Mouse (Mus musculus) left cerebral cortex, postnatal 14 days (tissue): Measurements from ENCODE around the gene Cdh15. TPM values are rescaled to one million over a fixed set of nuclear protein-coding genes. Genes with fewer than 3 reads are reported as not detected.

Experiments used
- DNase-seq, 2 experiments: peaks; one replicate each; pipeline ENCODE4 v3.0.0; 2021 to 2022; ENCODE audit warnings: low spot score in 2 of 2, mixed read lengths in 1 of 2
- intact Hi-C: fragments of 180-260 bp; cut with DNase I; formaldehyde crosslinking; loops from one replicate; pipeline ENCODE4 v1.15.1; 2025
- total RNA-seq, 2 experiments: library from RNA; stranded (reverse); gene quantifications; 2 replicates each; pipeline ENCODE4 v1.2.3; 2021

Gene Cdh15
- total RNA-seq, 2 experiments from 2014 or later, result 1.1 TPM

DNA sequence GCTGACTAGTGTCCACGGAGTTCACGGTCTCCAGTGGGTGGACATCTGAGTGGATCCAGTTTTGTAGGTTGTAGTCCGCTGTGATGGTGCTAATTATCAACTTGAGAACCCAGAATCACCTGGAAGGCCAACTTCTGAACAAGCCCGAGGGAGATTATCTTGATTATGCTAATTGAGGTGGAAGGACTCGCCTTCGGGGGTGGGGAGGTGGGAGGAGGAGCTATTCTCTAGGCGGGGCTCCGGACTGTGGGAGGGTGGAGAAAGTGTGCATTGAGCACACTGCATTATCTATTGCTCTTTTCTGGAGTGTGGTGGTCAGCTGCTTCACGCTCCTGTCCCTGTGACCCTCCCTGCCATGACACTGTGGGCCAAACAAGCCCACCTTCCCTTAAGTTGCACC lies 23.9 kb downstream of the Cdh15 start:
- no peak for DNase-seq

DNA sequence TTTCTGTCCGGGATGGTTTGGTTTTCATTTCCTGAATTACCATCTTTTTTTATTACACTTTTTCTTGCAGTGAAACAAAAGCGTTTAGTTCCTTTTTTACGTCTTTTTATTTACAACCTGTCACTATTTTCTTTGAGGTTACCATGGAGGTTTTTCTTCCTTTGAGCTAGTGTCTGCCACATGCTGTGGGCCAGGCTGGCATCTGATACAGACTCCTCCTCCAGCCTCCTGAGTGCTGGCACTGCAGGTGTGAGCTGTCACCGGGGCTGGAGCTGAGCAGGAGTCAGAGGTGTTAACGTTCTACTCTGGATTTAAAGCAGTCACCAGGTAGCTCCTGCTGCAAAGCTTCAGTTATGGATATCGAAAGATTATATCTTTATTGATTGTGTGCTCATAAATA lies 25.4 kb downstream of the Cdh15 start:
- DNase-seq, result no peak
- intact Hi-C loops, result no loop called here

More for the DNA sequence above, 23.9 kb downstream of the Cdh15 start:
- intact Hi-C loops, result no loop called here

DNA sequence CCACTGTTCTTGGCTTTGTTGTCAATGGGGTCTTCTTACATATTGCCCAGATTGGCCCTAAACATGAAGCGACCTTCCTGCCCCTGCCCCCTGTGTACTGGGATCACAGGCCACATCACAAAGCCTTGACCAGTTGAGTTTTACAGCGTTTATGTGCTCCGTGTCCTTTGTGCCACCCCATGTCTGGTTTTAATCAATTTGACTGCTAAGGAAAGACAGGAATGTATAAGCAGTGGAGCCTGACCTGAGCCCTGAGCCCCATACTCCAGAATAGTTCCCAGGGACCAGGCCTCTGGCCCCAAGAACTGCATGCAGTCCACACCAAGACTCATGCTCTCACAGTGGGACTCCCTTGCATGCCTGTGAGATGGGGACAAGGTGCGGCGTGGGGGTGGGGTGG lies 27.4 kb downstream of the Cdh15 start:
- intact Hi-C loops, result no loop called here
- DNase-seq, result no peak

DNA sequence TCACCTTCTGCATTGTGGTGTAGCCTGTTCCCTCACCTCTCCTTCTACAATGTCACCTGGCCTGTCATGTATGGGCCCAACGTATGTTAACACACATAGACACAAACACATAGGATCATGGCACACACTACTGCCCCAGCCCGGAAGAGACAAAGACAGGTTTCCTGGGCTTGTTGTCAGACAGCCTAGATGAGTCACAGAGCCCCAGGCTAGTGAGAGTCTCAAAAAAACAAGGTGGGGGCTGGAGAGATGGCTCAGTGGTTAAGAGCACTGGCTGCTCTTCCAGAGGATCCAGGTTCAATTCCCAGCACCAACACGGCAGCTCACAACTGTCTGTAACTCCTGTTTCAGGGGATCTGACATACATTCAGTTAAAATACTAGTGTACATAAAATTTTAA lies 30.5 kb downstream of the Cdh15 start:
- no peak for DNase-seq
- intact Hi-C loops, result no loop called here

DNA sequence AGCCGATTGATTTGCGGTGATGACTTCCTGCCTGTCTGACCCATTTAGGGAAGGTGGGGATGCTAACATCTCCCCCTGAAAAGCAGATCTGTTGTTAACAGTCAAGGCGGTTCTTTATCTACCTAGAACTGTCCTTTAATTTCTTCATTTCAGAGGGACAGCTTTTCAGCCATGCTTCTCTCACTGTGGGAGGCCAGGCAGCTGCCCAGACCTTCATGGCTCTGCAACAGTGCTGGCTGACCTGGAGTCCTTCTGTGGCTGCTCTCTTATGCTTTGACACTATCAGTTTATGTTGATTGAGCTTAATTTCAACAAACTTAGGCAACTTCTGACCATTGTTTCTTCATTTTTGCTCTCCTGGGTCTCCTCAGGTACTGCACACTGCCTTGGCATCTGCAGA lies 32.5 kb downstream of the Cdh15 start:
- intact Hi-C loops, result no loop called here
- no peak for DNase-seq

DNA sequence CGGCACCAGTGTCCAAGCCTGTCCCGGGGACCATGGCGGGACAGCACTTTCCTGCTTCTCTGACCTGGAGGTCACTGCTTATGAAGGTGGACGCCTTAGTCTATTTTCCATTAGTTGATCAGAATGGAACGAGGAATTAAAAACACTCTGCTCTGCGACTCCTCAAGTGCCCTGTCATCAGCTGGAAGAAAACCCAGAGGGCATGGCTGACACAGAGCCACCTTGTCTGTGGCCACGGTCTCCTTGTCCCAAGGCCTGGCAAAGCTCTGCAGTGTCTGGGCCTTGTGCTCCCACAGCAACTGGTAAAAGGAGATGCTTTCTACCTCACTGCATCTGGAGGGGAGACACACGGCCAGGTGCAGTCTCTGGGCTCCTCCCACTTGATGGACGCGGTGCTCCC lies 35.9 kb downstream of the Cdh15 start:
- intact Hi-C loops, result no loop called here
- DNase-seq, result no peak

DNA sequence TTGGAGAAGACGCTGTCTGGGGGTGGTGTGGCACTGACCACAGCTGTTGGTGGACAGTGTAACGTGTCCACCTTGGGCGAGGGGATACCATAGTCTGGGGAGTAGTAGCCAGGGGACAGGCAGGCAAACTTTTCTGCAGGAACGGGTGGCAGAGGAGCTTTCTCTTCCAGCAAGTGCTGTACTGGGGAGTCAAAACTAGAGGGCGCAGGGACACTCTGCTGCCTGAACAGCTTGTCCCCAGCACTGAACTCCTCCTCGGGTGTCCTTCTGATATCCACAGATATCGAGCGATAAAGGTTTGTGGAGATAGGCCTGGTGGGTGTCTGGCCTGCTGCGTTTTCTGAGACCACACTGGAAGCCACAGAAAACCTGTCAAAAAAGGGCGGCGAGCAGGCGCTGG lies 43.7 kb downstream of the Cdh15 start:
- intact Hi-C loops, result loop anchor here (10.0 kb wide), 1 partner anchor 313 kb away; no protein-coding TSS in a partner anchor
- no peak for DNase-seq

DNA sequence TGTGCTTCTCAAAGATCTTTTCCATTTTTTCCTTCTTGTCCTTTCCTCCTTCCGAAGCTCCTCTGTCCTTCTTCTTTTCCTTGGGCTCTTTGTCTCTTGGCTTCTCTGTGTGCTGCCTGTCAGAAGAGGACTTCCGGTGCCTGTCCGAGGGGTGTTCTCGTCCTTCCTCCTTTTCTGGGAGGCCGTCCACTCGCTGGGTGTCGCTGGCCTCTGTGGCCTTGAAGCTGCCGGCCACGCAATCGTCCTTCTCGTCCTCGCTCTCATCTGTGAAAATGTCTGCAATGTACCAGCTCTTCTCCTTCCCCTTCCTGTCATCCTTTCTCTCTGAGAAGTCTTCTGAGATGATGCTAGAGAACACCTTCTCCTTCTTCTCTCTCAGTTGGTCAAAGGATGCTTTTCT lies 45.7 kb downstream of the Cdh15 start:
- intact Hi-C loops, result loop anchor here (10.0 kb wide), 1 partner anchor 311 kb away; no protein-coding TSS in a partner anchor
- DNase-seq, result no peak

DNA sequence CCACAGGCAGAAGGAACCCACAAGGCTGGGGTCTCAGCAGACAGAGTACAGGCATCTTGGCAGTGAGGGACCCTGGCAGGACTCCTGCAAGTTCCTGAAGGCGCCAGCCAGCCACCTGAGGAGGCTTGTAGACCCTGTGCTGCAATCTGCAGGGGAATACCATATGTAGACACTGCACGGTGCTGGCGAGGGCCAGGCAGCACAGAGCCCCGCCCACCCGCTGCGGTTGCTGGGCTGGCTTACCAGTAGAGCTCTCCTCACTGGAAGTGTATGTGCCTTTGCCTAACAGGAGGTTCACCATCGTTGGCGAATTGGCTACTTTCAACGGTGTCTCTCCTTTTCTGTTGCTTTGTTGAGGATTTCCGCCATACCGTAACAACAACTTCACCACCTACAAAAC lies 48.6 kb downstream of the Cdh15 start:
- no peak for DNase-seq
- intact Hi-C loops, result loop anchor here (10.0 kb wide), 1 partner anchor 308 kb away; no protein-coding TSS in a partner anchor

DNA sequence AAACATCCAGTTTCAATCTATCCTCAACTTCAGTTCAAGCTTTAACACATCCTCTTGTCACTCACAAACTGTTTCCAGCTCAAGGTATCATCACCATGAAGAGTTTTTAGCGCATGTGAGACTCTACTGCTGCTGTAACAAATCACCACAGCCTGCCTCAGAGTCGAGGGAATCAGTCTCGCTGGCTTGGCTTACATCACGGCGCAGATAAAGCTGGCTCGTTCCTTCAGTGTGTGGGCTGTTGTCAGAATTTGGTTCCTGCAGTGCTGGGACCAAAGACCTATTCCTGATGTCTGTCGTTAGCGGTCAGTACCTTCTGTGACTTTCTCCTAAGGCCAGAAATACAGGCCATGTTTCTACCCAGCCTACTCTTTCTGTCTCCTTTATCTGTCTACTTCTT lies 49.4 kb downstream of the Cdh15 start:
- intact Hi-C loops, result loop anchor here (10.0 kb wide), 1 partner anchor 308 kb away; no protein-coding TSS in a partner anchor
- DNase-seq, result no peak

DNA sequence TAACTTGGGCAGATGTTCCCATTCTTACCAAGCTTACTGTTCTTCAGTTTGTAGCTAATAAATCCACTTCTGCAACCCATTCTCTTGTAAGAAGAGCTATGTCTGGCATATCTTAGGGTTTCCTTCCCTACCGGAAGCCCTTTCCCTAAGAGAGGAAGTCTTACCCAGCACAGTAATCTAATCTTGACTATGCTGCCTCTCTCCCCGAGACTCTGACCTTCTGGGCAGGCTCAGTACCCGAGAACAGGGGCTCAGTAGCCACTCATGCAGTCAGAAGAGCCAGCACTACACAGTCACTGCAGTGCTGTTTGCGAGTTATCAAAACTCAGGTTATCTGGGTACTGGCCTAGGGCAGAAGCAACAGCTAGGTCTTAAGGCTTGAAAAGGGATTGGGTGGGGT lies 50.3 kb downstream of the Cdh15 start:
- intact Hi-C loops, result loop anchor here (10.0 kb wide), 1 partner anchor 307 kb away; no protein-coding TSS in a partner anchor
- no peak for DNase-seq

DNA sequence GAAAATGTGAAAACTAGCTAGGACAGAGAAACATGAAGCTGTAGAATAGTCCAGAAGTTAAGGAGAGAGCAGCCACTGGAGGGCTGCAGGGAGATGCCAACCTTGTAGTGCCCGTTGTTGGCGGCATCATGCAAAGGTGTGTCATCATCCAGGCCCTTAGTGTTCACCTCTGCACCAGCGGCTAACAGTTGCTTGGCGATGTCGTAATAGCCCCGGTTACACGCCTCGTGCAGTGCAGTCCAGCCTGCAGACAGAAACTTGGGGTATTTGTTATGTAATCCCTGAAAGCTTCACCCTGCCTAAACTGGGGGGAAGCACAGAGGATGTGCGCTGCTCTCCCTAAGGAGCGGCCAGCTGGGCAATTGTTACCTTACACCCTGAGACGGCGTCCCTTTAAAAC lies 50.7 kb downstream of the Cdh15 start:
- intact Hi-C loops, result loop anchor here (10.0 kb wide), 1 partner anchor 306 kb away; no protein-coding TSS in a partner anchor
- no peak for DNase-seq

DNA sequence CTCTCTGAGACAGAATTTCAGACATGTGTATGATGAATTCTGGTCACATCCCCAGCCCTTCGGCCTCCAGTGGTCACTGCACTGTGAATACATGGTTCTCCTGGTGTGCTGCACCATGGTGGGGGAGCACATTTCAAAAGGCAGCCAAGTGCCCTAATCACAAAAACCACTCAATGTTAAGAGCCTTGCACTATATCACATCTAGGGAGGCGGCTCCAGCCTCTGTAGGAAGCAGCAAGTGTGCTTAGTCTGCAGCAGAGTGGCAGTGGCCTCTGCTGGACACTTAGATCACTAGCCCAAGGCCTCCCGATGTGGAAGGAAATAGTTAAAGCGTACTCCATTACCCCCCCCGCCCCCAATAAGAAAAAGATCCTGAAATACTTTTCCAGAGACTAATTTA lies 51.3 kb downstream of the Cdh15 start:
- DNase-seq, result no peak
- intact Hi-C loops, result loop anchor here (10.0 kb wide), 1 partner anchor 306 kb away; no protein-coding TSS in a partner anchor

DNA sequence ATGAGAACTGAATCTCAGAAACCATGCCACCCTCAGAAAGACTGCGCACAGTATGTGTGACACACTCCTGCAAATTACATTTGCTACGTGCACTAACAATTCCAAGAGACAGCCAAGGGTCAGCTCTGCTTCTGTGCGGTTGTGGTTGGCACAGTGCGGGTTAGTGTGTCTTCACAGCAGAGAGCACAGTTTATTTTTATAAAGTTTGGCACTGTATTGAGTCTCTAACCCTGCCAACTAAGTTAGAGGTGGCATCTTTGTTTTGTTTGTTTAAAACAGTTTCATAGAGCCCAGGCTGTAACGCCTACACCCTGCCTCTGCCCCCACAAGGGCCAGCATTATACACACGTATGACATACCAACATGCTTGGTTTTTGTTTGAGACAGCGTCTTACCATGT lies 53.7 kb downstream of the Cdh15 start:
- intact Hi-C loops, result no loop called here
- no peak for DNase-seq

DNA sequence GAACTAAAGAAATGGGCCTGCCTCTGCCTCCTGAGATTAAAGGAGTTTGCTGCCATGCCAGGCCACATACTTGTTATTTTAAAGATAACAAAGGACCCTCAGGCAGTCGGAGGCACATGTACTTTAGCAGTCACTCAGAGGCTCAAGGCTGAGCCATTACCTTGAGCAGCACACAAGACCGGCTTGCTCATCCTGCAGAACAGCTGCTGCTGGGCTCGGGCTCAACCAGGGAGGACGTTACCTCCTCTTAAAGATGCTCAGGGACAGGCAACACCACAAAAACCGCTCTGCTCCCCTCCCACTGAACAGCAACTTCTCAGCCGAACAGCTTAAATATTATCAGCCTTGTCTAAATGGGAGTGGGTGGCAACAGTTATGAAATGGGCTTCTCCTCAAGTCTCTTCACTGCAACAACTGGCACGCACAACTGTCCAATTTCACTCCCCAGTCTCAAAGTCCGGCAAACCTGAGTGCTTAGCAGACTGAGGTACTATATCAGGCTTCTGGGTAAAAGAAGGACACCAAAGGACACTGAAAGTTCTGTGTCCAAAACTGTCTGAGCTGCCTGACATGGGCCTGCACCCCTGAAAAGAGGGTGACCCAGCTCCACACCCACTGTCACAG lies 54.2 kb downstream of the Cdh15 start:
- DNase-seq, result no peak
- intact Hi-C loops, result no loop called here

DNA sequence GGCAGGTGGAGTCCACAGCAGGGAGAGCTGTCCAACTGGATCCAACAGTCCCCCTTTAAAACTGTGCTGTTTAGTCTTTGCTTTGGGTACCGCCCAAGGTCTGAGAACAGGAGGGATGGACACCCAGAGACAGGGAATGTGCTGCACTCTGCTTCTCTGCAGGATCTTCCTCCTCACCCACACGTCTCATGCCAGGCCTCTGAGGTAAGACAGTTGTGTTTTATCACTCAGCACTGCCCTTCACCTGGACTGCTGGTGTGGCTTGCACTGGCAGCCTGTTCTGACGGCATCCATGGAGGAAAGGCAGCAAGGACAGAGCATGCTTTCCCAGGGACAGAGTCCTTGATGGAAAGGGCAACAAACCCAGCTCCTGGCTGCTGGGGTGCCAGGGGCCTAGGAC lies 54.8 kb downstream of the Cdh15 start:
- intact Hi-C loops, result no loop called here
- no peak for DNase-seq

DNA sequence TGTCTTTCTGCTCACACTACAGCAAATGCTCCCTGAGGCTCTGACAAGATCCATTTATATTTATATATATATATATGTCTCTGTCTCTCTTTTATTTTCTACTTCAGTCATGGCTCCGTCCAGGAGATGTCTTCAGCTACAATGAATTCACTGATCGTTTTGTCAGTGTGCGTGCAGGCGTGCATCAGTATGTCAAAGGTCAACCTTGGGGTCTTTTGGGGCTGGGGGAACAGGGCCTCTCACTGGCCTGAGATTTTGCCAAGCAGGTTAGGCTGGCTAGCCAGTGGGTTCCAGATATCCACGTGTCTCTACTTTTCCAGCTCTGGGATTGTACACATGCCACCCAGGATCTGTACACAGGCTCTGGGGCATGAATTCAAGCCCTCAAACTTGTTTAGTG lies 55.2 kb downstream of the Cdh15 start:
- intact Hi-C loops, result no loop called here
- no peak for DNase-seq

DNA sequence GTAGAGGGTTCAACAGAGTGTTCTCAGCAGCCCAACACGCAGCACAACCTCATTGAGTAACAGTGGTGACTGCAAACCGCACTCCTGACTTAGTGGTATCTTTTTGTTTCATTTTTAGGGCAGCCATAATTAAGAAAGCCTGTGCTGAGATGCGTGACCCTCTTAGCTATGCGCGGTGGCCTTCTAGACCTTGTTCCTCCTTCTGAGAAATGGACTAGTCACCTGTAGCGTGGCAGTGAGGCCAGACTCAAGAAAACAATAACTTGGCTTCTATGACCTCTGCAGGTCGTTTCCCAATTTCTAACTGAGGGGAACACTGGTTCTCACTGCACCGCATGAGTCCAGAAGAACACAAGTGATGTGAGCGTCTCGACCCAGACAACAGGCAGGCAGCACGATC lies 56.7 kb downstream of the Cdh15 start:
- no peak for DNase-seq
- intact Hi-C loops, result no loop called here

DNA sequence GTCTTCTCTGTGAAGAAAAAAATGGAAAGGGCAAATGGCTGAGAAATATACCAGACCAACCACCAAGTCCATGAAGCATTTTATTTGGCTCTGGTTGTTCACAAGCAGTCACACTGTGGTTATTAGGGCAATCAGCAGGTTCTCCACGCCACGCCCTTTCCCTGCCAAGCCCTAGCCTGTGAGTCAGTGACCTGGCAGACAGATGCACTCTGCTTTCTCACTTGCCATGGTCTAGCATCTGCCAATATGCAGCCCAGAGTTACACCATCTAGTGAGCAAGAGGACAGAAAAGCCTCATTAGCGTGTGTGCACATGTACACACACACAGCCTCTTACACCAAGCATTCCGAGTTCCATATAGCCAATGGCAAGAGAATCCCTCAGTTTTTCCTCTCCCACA lies 57.6 kb downstream of the Cdh15 start:
- intact Hi-C loops, result loop anchor here (5.0 kb wide), 1 partner anchor 197 kb away; the partner anchor contains the start of gene Rpl13
- no peak for DNase-seq

DNA sequence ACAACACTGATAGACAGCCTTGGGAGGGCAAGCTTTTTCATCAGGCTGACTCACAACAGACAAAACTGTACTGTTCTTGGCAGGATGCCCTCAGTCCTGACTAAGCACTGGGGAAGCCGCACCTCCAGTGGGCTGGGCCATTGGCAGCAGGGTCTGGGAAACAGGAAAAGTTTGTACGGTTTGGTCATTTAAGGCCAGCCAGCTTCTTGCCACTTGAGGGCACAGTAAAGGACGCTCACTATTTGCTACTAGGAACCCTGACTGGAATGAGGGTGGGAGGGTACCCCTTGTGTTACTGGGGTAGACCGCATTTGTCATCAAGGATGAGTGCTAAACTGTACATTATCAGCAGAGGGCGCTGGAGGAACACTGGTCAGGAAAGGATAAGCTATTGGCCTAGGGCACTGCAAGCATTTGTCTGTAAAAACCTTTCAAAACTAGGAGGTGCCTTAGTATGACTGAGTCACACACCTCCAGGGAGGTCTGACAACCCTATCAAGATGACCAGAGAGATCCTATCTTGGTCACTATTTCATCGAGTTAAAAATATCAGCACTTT lies 58.8 kb downstream of the Cdh15 start:
- intact Hi-C loops, result loop anchor here (2.0 to 5.0 kb wide), 2 partner anchors 134 to 196 kb away; partner anchors contain the start of gene Rpl13
- DNase-seq, result peak; percentile 92 to 93

DNA sequence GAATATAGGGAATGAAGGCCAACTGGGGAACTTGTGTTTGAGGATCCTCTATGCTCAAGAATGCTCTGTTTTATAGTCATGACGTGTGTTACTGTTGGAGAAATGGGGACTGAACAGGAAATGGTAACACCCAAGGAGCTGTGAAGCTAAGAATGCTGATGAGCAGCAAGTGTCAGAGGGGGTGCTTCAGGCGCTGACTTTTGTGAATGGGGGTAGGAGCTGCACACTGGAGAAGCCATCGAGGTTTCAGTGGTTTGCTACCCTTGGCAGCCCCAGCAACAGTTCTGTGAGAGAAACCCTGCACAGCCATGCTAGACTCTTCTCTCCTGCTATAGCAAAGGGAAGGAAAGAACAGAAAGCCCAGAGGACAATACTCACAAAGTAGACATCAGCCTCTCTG lies 64.4 kb downstream of the Cdh15 start:
- intact Hi-C loops, result no loop called here
- DNase-seq, result no peak
